Mouse (Mus musculus): ENCODE data around the gene Vasp.

DNA sequence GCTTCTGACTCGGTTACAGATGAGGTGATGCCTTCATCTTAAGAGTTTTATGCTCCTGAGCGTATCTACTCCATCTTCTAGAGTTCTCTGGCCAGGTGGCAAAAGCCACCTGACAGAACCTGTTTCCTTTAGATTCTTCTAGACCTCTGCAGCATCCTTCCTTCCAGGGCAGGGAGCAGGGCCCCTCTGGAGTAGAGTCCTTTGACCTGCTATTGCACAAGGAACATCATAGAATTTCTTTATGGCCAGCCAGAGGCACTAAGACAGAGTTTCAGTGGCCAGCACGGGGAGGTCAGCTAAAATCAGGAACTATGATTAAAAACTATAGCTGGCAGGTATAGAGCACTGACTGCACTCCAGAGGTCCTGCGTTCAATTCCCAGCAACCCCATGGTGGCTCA lies 19.5 kb downstream of the Vasp start:
- TF ChIP-seq CTCF (IDR thresholded peaks at IDR 0.05) (no peak), POLR2A (IDR thresholded peaks at IDR 0.05; ENCODE audit: insufficient read depth, low read depth, low read length) (no peak), EP300 (IDR thresholded peaks at IDR 0.05; ENCODE audit: insufficient read depth, low read depth, low read length) (no peak)
